Mouse (Mus musculus): ENCODE measurements around the gene Abcc3. TPM values are rescaled to one million over a fixed set of nuclear protein-coding genes. Genes with fewer than 3 reads are reported as not detected.
A peak's percentile ranks its signal among the peaks of the same experiment; 100 is the strongest.

Abcc3 gene
- 57.3 and 58.9 TPM in 2 replicates for polyA plus RNA-seq (2012; ENCODE audit: insufficient read depth, insufficient read length, missing spikeins)

DNA sequence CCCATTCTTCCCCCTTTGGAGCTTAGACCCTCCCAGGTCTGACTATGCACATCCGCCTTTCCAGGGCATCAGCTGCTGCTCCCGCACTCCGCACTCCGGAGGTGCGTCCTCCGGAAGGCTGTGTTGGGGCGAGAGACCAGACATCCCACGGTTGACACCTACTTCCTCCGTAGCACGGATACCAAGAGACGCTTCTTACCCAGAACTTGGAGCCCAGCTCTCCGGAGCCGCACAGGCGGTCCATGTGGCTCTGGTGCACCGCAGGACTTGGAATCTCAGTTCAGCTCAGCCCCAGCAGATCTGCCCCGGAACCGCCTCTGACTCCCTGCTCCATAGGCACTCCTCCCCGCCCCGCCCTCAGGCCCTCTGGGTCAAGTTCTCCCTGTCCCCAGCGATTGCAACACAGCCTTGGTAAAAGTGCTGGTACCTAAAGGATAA is at the start of gene Abcc3:
TSS of gene Abcc3 (minus strand) at position 326 of the 438 bp plus-strand sequence.
- Histone ChIP-seq H3K27ac (ENCODE audit: insufficient read depth, low read depth, low read length) (peak within 1 kb of the TSS; percentile 76), H3K4me1 (ENCODE audit: control insufficient read depth, insufficient read depth, low read length) (peaks cover 24% of the 10 kb centered on the region), H3K4me3 (ENCODE audit: insufficient read depth, low read length) (peak within 1 kb of the TSS; percentile 81)
- TF ChIP-seq CTCF (IDR thresholded peaks at IDR 0.05; ENCODE audit: low read depth, low read length) (0 out of 2 replicates have a peak, but pooled peaks have one; percentile 11), POLR2A (IDR thresholded peaks at IDR 0.05; ENCODE audit: borderline replicate concordance, low read depth, low read length) (no peak)

DNA sequence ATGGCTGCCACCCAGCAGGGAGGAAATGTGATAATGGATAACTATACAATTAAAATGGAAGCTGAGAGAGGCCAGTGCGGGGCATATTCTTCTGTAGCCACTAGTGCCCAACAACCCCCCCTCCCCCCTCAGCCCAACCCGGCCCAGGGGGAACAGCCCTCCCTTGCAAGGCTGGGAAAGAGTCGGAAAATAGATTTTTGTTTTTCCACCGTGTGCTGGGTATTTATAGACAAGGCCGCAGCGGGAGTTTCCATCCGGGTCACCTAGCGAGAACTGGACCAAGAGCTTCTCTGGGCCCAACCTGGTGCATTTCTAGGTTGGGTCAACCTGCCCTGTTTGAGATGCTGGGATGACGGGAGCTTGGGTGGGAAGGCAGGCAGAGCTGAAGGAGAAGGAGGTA is 49.0 kb upstream of the Abcc3 start:
- TF ChIP-seq CTCF (IDR thresholded peaks at IDR 0.05; ENCODE audit: low read depth, low read length): no peak
- TF ChIP-seq POLR2A (IDR thresholded peaks at IDR 0.05; ENCODE audit: borderline replicate concordance, low read depth, low read length): no peak
- H3K4me1 ChIP-seq (ENCODE audit: control insufficient read depth, insufficient read depth, low read length): no peaks in the 10 kb centered on the region
- no peak overlapping the region for H3K4me3 ChIP-seq (ENCODE audit: insufficient read depth, low read length)
- no peak overlapping the region for H3K27ac ChIP-seq (ENCODE audit: insufficient read depth, low read depth, low read length)

DNA sequence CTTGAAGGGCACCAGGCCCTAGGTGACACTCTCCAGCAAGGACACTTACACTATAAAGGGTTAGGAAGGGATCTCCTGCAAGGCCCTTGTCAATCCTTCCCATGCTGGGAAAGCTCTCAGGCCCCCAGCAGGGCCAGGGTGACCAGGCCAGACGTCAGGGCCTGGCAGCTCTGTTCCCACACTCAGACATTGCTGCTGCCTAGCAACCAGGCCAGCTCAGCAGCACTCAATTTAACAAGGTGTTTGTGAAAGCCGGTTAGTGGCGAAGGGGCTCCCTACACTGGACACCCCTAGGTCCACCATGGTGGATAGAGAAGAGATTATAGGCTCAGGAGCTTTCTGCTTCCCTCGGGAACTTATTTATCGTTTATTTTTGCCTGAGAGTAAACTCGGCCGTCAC is 48.3 kb upstream of the Abcc3 start:
- TF ChIP-seq POLR2A (IDR thresholded peaks at IDR 0.05; ENCODE audit: borderline replicate concordance, low read depth, low read length): no peak
- no peak for TF ChIP-seq CTCF (IDR thresholded peaks at IDR 0.05; ENCODE audit: low read depth, low read length)
- Histone ChIP-seq H3K4me1 (ENCODE audit: control insufficient read depth, insufficient read depth, low read length) (no peaks in the 10 kb centered on the region), H3K4me3 (ENCODE audit: insufficient read depth, low read length) (no peak overlapping the region), H3K27ac (ENCODE audit: insufficient read depth, low read depth, low read length) (no peak overlapping the region)

DNA sequence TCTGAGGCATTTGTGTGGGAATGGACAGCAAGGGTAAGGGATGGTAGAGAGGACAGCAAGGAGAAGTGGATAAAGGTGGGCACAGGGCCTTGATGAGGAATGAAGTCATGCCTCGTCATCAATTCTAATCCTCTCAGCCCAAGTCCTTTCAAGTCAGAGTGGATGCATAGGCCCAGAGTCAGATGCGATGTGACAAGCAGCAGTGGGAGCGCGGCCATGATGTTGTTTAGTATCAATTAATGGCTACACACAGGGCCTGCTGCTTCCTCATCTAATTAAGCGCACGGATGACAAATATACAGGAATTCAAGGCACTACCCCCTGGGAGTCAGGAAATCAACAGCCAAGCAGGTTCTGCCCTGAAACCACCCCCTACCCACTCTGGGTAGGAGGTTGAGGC is 47.6 kb upstream of the Abcc3 start:
- TF ChIP-seq POLR2A (IDR thresholded peaks at IDR 0.05; ENCODE audit: borderline replicate concordance, low read depth, low read length) (no peak), CTCF (IDR thresholded peaks at IDR 0.05; ENCODE audit: low read depth, low read length) (no peak)
- Histone ChIP-seq H3K4me3 (ENCODE audit: insufficient read depth, low read length) (no peak overlapping the region), H3K27ac (ENCODE audit: insufficient read depth, low read depth, low read length) (no peak overlapping the region), H3K4me1 (ENCODE audit: control insufficient read depth, insufficient read depth, low read length) (no peaks in the 10 kb centered on the region)

DNA sequence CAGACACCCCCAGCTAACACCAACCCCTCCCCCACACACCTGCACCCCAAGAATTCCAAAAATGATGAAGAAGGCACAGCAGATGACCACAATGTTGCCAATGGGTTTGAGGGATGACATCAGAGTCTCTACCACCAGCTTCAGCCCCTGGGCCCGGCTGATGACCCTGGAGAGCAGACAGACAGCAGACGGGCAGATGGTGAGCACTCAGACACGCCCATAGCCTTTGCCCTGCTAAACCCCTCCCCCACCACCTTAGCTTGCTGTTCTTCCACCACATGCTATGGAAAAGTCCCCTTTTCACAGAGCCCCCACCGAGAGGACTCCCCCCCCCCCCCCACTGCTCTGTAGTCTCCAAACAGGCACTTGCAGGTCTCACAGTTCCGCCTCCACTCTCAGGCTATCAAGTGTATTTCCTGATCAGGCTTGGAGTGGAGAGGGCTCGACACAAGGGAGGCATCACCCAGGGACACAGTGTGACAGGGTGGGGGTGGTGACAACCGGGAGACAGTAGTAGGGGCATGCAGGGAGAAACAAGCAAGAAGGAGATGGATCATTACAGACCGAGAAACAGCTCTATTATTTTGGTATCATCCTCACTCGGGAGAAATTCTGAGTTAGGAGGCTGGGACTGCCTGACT is 36.3 kb upstream of the Abcc3 start:
- no peaks in the 10 kb centered on the region for H3K4me1 ChIP-seq (ENCODE audit: control insufficient read depth, insufficient read depth, low read length)
- H3K4me3 ChIP-seq (ENCODE audit: insufficient read depth, low read length): no peak overlapping the region
- TF ChIP-seq POLR2A (IDR thresholded peaks at IDR 0.05; ENCODE audit: borderline replicate concordance, low read depth, low read length) (no peak), CTCF (IDR thresholded peaks at IDR 0.05; ENCODE audit: low read depth, low read length) (no peak)
- H3K27ac ChIP-seq (ENCODE audit: insufficient read depth, low read depth, low read length): no peak overlapping the region

DNA sequence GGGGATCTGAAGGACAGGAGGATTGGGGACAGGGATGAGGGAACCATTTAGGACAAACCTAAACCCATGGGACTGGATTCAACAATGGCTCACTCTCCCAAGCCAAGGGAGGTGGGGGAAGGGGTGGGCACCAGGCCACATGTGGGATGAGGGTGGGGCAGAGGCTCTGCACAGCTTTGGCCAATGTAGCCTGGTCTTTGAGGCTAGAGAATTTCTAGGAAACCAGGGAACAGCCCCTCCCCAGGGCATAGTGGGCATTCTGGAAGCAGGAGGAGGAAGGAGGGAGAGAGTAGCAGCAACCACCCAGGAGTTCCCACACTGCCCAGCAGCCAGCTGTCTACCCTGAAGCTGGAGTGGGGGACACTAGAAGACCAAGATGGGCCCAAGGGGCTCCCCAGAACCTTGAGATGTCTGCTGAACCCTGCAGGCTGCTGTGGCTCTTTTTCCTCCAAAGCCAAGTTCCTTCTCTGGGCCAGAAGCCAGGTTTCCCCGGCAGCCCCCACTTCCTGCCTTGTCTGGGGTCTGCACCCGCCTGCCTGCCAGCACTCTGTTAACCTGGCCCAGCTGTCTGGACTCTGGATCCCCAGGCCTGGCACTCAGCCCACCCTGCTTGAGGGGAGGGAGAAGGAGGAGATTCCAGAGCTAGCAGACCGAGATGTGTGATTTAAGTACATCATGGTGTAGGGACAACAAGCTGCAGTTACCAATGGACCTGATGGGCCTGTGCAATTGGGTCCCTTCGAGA is 35.5 kb upstream of the Abcc3 start:
- Histone ChIP-seq H3K4me1 (ENCODE audit: control insufficient read depth, insufficient read depth, low read length) (no peaks in the 10 kb centered on the region), H3K4me3 (ENCODE audit: insufficient read depth, low read length) (no peak overlapping the region), H3K27ac (ENCODE audit: insufficient read depth, low read depth, low read length) (no peak overlapping the region)
- TF ChIP-seq POLR2A (IDR thresholded peaks at IDR 0.05; ENCODE audit: borderline replicate concordance, low read depth, low read length) (no peak), CTCF (IDR thresholded peaks at IDR 0.05; ENCODE audit: low read depth, low read length) (no peak)

DNA sequence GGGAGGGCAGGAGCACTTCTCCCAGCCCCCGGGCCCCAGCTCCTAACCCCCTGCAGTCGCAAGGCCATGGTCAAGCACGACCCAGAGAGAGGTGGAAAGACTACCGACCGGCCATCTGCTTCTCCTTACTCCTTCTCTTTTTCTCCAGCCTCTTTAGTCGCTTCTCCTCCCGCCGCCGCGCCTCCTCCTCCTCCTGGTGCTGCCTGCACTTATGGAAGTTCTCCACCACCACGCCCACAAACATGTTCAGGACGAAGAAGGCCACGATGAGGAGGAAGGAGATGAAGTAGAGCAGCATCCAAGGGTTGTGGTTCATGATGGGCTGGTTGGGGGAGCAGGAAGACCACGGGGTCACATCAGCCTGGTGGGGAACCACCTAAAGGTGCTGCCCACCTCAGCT is 32.9 kb upstream of the Abcc3 start:
- Histone ChIP-seq H3K4me1 (ENCODE audit: control insufficient read depth, insufficient read depth, low read length) (no peaks in the 10 kb centered on the region), H3K4me3 (ENCODE audit: insufficient read depth, low read length) (no peak overlapping the region), H3K27ac (ENCODE audit: insufficient read depth, low read depth, low read length) (no peak overlapping the region)
- TF ChIP-seq CTCF (IDR thresholded peaks at IDR 0.05; ENCODE audit: low read depth, low read length): no peak
- no peak for TF ChIP-seq POLR2A (IDR thresholded peaks at IDR 0.05; ENCODE audit: borderline replicate concordance, low read depth, low read length)

DNA sequence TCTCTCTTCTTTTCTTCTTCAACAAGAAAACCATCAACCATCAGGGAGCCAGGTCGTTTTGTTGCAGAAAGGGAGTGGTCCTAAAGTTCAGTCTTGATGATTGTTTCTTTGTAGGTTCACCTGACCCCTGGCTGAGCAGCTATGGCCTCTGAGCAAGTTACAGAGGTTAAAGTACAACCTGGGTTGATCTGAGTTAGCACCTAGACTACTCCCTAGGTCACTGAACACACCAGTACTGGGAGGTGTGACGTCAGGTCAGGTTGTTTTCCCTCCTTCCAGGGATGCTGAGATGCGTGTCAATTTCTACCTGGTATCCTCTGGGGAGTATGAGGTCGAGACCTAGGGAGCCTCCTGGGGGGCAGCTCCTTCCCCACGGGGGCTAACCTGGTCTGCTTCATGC is 32.4 kb upstream of the Abcc3 start:
- Histone ChIP-seq H3K27ac (ENCODE audit: insufficient read depth, low read depth, low read length) (no peak overlapping the region), H3K4me3 (ENCODE audit: insufficient read depth, low read length) (no peak overlapping the region), H3K4me1 (ENCODE audit: control insufficient read depth, insufficient read depth, low read length) (no peaks in the 10 kb centered on the region)
- TF ChIP-seq CTCF (IDR thresholded peaks at IDR 0.05; ENCODE audit: low read depth, low read length): no peak
- no peak for TF ChIP-seq POLR2A (IDR thresholded peaks at IDR 0.05; ENCODE audit: borderline replicate concordance, low read depth, low read length)

DNA sequence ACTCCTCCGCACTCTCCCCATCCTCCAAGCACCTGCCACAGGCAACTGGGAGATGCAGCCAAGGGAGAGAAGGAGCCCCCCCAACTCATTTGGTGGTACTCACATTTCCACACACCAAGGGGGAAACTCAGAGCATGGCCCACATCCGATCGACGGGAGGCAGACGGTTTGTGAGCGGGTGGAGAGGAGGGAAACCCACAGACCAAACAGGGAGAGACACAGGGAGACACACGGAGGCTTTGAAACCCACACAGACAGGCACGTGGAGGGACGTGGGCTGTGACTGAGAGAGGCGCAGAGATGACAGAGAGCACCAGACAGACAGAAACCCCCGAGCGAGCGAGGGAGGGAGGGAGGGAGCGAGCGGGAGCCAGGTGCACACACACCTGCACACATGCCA is 31.6 kb upstream of the Abcc3 start:
- TF ChIP-seq CTCF (IDR thresholded peaks at IDR 0.05; ENCODE audit: low read depth, low read length) (no peak), POLR2A (IDR thresholded peaks at IDR 0.05; ENCODE audit: borderline replicate concordance, low read depth, low read length) (no peak)
- no peak overlapping the region for H3K27ac ChIP-seq (ENCODE audit: insufficient read depth, low read depth, low read length)
- H3K4me1 ChIP-seq (ENCODE audit: control insufficient read depth, insufficient read depth, low read length): no peaks in the 10 kb centered on the region
- H3K4me3 ChIP-seq (ENCODE audit: insufficient read depth, low read length): no peak overlapping the region

DNA sequence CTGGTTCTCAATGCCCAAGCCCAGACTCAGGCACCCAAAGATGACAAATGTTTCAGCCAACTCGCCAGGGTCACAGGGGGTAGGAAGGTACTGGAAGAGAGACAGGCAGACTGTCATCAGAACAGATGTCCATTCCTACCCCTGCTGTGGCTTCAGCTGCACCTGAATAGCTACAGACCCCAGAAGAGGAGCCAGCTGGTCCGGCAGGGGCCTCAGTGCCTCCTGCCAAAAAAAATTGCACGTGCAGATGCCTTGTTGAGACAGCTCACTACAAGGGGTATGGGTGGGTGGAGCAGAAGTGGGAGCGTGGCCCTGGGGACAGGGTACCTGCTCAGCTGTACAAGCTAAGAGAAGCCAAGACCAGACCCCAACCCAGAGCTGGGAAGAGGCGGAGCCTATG is 31.1 kb upstream of the Abcc3 start:
- no peak overlapping the region for H3K4me3 ChIP-seq (ENCODE audit: insufficient read depth, low read length)
- TF ChIP-seq CTCF (IDR thresholded peaks at IDR 0.05; ENCODE audit: low read depth, low read length) (no peak), POLR2A (IDR thresholded peaks at IDR 0.05; ENCODE audit: borderline replicate concordance, low read depth, low read length) (no peak)
- H3K27ac ChIP-seq (ENCODE audit: insufficient read depth, low read depth, low read length): no peak overlapping the region
- no peaks in the 10 kb centered on the region for H3K4me1 ChIP-seq (ENCODE audit: control insufficient read depth, insufficient read depth, low read length)
